Mouse (Mus musculus) myocyte (in vitro differentiated cells): Measurements from ENCODE around the gene Rab9b. TPM values are rescaled to one million over a fixed set of nuclear protein-coding genes. Genes with fewer than 3 reads are reported as not detected.

ENCODE experiments used
- H3K27me3 ChIP-seq: one replicate; pipeline ENCODE4 v1.6.1; 2011; ENCODE audit not compliant: control insufficient read depth, insufficient read depth, insufficient read length
- H3K36me3 ChIP-seq: one replicate; pipeline ENCODE4 v1.6.1; 2011; ENCODE audit not compliant: control insufficient read depth, insufficient read depth
- H3K4me2 ChIP-seq: one replicate; pipeline ENCODE4 v1.6.1; 2011; ENCODE audit warnings: low read depth, control low read depth
- H3K4me3 ChIP-seq: one replicate; pipeline ENCODE4 v1.5.1; 2011; ENCODE audit warnings: mild to moderate bottlenecking, control low read depth, moderate library complexity
- H3K79me2 ChIP-seq: one replicate; pipeline ENCODE4 v1.6.1; 2011; ENCODE audit not compliant: control insufficient read depth, insufficient read depth
- H3ac ChIP-seq: one replicate; pipeline ENCODE4 v1.6.1; 2011; ENCODE audit not compliant: control insufficient read depth, insufficient read length
- CEBPB ChIP-seq: IDR thresholded peaks from 2 replicates; pipeline ENCODE4 v1.6.1; 2011; ENCODE audit warnings: mild to moderate bottlenecking, moderate library complexity; ENCODE audit not compliant: poor library complexity, insufficient read depth, severe bottlenecking
- MAX ChIP-seq: IDR thresholded peaks from one replicate; pipeline ENCODE4 v1.6.1; 2011; ENCODE audit warnings: low read depth, mild to moderate bottlenecking, control low read depth
- MYOD1 ChIP-seq, 3 experiments: IDR thresholded peaks; one replicate each; pipeline ENCODE4 v1.6.1; 2011; ENCODE audit warnings: control low read depth in 2 of 3, low read depth in 2 of 3, mild to moderate bottlenecking in 2 of 3, moderate library complexity in 1 of 3; ENCODE audit not compliant: insufficient read length in 2 of 3, control insufficient read depth in 1 of 3
- MYOG ChIP-seq, 3 experiments: IDR thresholded peaks; one replicate each; pipeline ENCODE4 v1.6.1; 2011; ENCODE audit warnings: control low read depth in 2 of 3, low read depth in 2 of 3, mild to moderate bottlenecking in 2 of 3; ENCODE audit not compliant: insufficient read length in 2 of 3, control insufficient read depth in 1 of 3, insufficient read depth in 1 of 3
- POLR2A ChIP-seq: IDR thresholded peaks from one replicate; pipeline ENCODE4 v1.6.1; 2011; ENCODE audit warnings: low read depth, mild to moderate bottlenecking, control low read depth, moderate library complexity; ENCODE audit not compliant: insufficient read length
- POLR2AphosphoS2 ChIP-seq: IDR thresholded peaks from one replicate; pipeline ENCODE4 v1.6.1; 2011; ENCODE audit warnings: low read depth, control low read depth; ENCODE audit not compliant: insufficient read length
- REST ChIP-seq: IDR thresholded peaks from one replicate; pipeline ENCODE4 v1.6.1; 2011; ENCODE audit warnings: mild to moderate bottlenecking, control low read depth, moderate library complexity; ENCODE audit not compliant: insufficient read depth, insufficient read length
- TCF12 ChIP-seq: IDR thresholded peaks from one replicate; pipeline ENCODE4 v1.6.1; 2011; ENCODE audit warnings: mild to moderate bottlenecking, control low read depth; ENCODE audit not compliant: poor library complexity, insufficient read depth, severe bottlenecking
- TCF3 ChIP-seq: IDR thresholded peaks from one replicate; pipeline ENCODE4 v1.6.1; 2011; ENCODE audit warnings: low read depth, control low read depth; ENCODE audit not compliant: insufficient read length
- USF1 ChIP-seq: IDR thresholded peaks from one replicate; pipeline ENCODE4 v1.6.1; 2011; ENCODE audit warnings: low read depth, mild to moderate bottlenecking, control low read depth, moderate library complexity
- polyA plus RNA-seq: library from polyadenylated mRNA; unstranded; fragments of >200 nt; fragmentation: generic; extraction: Trizol; gene quantifications from one replicate; pipeline ENCODE4 v1.2.1, GENCODE M21; 2012; ENCODE audit warnings: missing spikeins

Gene Rab9b
- polyA plus RNA-seq, 1 experiment, result not detected

DNA sequence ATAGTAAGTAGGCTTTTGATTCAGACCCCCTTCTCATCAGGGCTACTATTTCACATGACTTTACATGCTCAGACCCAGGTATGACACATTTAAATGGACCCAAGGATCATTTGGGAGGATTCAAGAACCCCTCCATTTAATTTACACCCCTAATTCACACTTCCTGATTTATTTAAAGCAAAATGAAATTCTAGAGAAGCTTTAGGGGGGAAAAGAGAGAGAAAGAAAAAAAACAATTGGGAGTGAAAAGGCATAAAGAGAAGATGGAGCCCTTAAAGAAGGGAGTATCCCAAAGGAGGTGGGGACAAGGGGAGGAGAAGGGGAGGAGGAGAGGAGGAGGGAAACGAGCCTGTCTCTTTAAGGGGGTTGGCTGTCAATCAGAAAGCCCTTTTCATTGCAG, 46.2 kb downstream of the Rab9b start, which contains the start of gene Plp1:
Gene Plp1 (plus strand): TSS at position 301 of the 400 bp plus-strand sequence.
- no peak within 1 kb of the TSS for H3K4me3 ChIP-seq
- TF ChIP-seq MYOG (IDR thresholded peaks at IDR 0.05; ENCODE audit: control insufficient read depth in 1 of 3, insufficient read depth in 1 of 3, insufficient read length in 2 of 3, low read depth in 2 of 3) (no peak), MYOD1 (IDR thresholded peaks at IDR 0.05; ENCODE audit: control insufficient read depth in 1 of 3, insufficient read length in 2 of 3, low read depth in 2 of 3) (no peak), CEBPB (no peak), REST (no peak), USF1 (no peak), MAX (no peak), POLR2AphosphoS2 (no peak)
- H3ac ChIP-seq, result no peak within 1 kb of the TSS
- H3K79me2 ChIP-seq, result no peaks in the 10 kb centered on the region
- no peaks in the 10 kb centered on the region for H3K27me3 ChIP-seq
- H3K4me2 ChIP-seq, result no peak within 1 kb of the TSS
- H3K36me3 ChIP-seq, result no peaks in the 10 kb centered on the region

DNA sequence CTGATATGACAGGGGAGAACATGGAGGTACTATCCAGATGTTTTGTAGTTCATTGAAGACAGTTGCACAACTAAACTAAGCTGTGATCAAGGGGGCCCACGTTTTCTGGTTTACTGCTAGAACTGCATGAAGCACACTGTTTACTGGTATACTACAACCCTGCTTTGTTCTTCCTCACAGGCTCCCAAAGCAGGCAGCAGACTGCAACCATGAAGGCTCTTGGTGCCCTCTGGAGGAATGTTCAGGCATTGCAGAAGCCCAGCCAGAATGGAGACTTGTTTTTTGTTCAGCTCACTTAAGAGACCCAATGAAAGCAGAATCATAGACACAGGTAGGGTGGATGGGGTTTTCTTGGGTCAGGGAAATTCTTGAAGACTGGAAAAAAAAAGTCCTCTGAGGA, 48.3 kb downstream of the Rab9b start:
- no peaks in the 10 kb centered on the region for H3K27me3 ChIP-seq
- no peak overlapping the region for H3ac ChIP-seq
- no peak overlapping the region for H3K4me3 ChIP-seq
- no peak overlapping the region for H3K4me2 ChIP-seq
- no peaks in the 10 kb centered on the region for H3K79me2 ChIP-seq
- H3K36me3 ChIP-seq, result no peaks in the 10 kb centered on the region
- TF ChIP-seq MAX, result no peak
- no peak for TF ChIP-seq TCF12
- no peak for TF ChIP-seq USF1
- no peak for TF ChIP-seq TCF3
- TF ChIP-seq POLR2AphosphoS2, result no peak
- TF ChIP-seq POLR2A, result no peak

DNA sequence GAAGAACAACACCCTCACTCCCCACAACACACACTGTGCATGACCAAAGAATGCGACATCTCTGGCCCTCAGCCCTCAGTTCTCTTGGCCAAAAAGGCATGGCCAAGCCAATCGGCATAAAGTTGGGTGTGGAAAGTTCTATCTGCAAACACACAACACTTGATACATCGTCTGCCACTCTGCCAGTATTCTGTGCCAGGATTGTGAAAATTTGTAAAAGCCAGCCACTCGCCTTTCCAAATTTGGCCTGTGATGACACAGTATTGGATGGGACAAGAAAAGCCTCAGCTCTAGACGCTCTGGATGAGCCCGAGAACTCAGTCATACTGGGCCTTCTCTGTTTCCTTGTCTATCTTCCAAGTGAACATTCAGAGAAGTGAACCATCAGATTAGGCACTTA, 48.8 kb downstream of the Rab9b start:
- H3ac ChIP-seq, result no peak overlapping the region
- no peaks in the 10 kb centered on the region for H3K79me2 ChIP-seq
- no peaks in the 10 kb centered on the region for H3K36me3 ChIP-seq
- TF ChIP-seq POLR2A (no peak), POLR2AphosphoS2 (no peak), MYOG (IDR thresholded peaks at IDR 0.05; ENCODE audit: control insufficient read depth in 1 of 3, insufficient read depth in 1 of 3, insufficient read length in 2 of 3, low read depth in 2 of 3) (no peak)
- no peak overlapping the region for H3K4me2 ChIP-seq
- no peak overlapping the region for H3K4me3 ChIP-seq
- H3K27me3 ChIP-seq, result no peaks in the 10 kb centered on the region

Other genes with a start within 250 kb of the Rab9b start
- gene Tceal1, start 160.8 kb downstream of the Rab9b start, polyA plus RNA-seq, result 1.1 TPM
- gene Morf4l2, start 125.1 kb downstream of the Rab9b start, polyA plus RNA-seq, result 202 TPM
- gene Glra4, start 88.6 kb downstream of the Rab9b start, polyA plus RNA-seq, result not detected
- 0.14 TPM for gene Plp1, start 46.1 kb downstream of the Rab9b start, polyA plus RNA-seq
- gene H2bfm, start 58.6 kb upstream of the Rab9b start, polyA plus RNA-seq, result not detected
- not detected for gene Tmsb15b2, start 106.7 kb upstream of the Rab9b start, polyA plus RNA-seq
- gene Tmsb15l, start 108.1 kb upstream of the Rab9b start, polyA plus RNA-seq, result not detected
- not detected for gene Tmsb15b1, start 108.1 kb upstream of the Rab9b start, polyA plus RNA-seq
- gene Zcchc18, start 124.4 kb upstream of the Rab9b start, polyA plus RNA-seq, result 0.01 TPM
- 1.1 TPM for gene Slc25a53, start 169.5 kb upstream of the Rab9b start, polyA plus RNA-seq
- gene Fam199x, start 180.8 kb upstream of the Rab9b start, polyA plus RNA-seq, result 0.44 TPM